18 mouse cellular contexts compared by ENCODE assay signal in genomic region chr4:133931785-133932184, GRCm38 (mm10). TPM values are rescaled to one million over a fixed set of nuclear protein-coding genes. Genes with fewer than 3 reads are reported as not detected.
A peak's percentile ranks its signal among the peaks of the same experiment; 100 is the strongest.
DNase-seq lines count a peak whose midpoint lies in the region; ATAC-seq lines count a peak whose summit lies in the region.
"Had no signal": no experiment of that assay in that cellular context is flagged by ENCODE, and none has a peak within 500 bp of the region (broad histone marks: within the 10 kb centered on the region; RNA-seq: fewer than 3 reads in every experiment).

No protein-coding gene starts in this region.

- no peak overlapping the region for H3K9ac ChIP-seq in kidney, embryonic 15.5 days
- H3K9ac ChIP-seq in liver, embryonic 13.5 days, result peak overlapping the region; percentile 34; the same call in 1 of the 2 replicates
- H3K9ac ChIP-seq: forebrain, embryonic 13.5 days; heart, embryonic 12.5 days; limb, embryonic 12.5 days had no signal

- H3K9me3 ChIP-seq in kidney, embryonic 15.5 days (replicated peaks), result no peaks in the 10 kb centered on the region
- H3K9me3 ChIP-seq in embryonic facial prominence, embryonic 10.5 days, result no peaks in the 10 kb centered on the region
- H3K9me3 ChIP-seq in liver, embryonic 13.5 days (replicated peaks), result no peaks in the 10 kb centered on the region
- H3K9me3 ChIP-seq: forebrain, embryonic 13.5 days; heart, embryonic 12.5 days; limb, embryonic 12.5 days had no signal

- no peak overlapping the region for H3K4me3 ChIP-seq in kidney, embryonic 15.5 days (replicated peaks)
- H3K4me3 ChIP-seq in embryonic facial prominence, embryonic 10.5 days, result no peak overlapping the region
- H3K4me3 ChIP-seq in liver, embryonic 13.5 days (replicated peaks), result no peak overlapping the region
- H3K4me3 ChIP-seq: forebrain, embryonic 13.5 days; heart, embryonic 12.5 days; limb, embryonic 12.5 days; myocyte had no signal

- no peak for ATAC-seq in kidney, embryonic 15.5 days (replicated peaks; ENCODE audit: low FRiP score)
- ATAC-seq in liver, embryonic 13.5 days (ENCODE audit: low read depth), result no peak
- no peak for ATAC-seq in activated CD4-positive, CD25-positive, alpha-beta regulatory T cell, adult 4 months
- ATAC-seq: forebrain, embryonic 13.5 days; hindbrain, postnatal 0 days; intestine, postnatal 0 days; midbrain, embryonic 16.5 days had no signal

- peaks cover 18% of the 10 kb centered on the region for H3K4me1 ChIP-seq in kidney, embryonic 15.5 days
- H3K4me1 ChIP-seq in embryonic facial prominence, embryonic 10.5 days, result peaks cover 19% of the 10 kb centered on the region
- peaks cover 27% of the 10 kb centered on the region for H3K4me1 ChIP-seq in liver, embryonic 13.5 days (replicated peaks)
- H3K4me1 ChIP-seq: forebrain, embryonic 13.5 days had no signal

- no peak overlapping the region for H3K4me2 ChIP-seq in kidney, embryonic 15.5 days
- no peak overlapping the region; the same call in 1 of the 2 replicates for H3K4me2 ChIP-seq in liver, embryonic 13.5 days
- H3K4me2 ChIP-seq: forebrain, embryonic 13.5 days; heart, embryonic 12.5 days; limb, embryonic 12.5 days had no signal

- 77% methylated on average over 3 of the region's 3 CpGs for WGBS in kidney, embryonic 15.5 days
- 75% methylated on average over 3 of the region's 3 CpGs for WGBS in embryonic facial prominence, embryonic 10.5 days
- WGBS in liver, embryonic 13.5 days (ENCODE audit: insufficient replicate concordance), result 51% methylated on average over 3 of the region's 3 CpGs

- no peak overlapping the region for H3K27ac ChIP-seq in kidney, embryonic 15.5 days
- H3K27ac ChIP-seq in embryonic facial prominence, embryonic 10.5 days (replicated peaks), result peak overlapping the region; percentile 15; the same call in 1 of the 2 replicates
- no peak overlapping the region for H3K27ac ChIP-seq in liver, embryonic 13.5 days
- H3K27ac ChIP-seq: forebrain, embryonic 13.5 days; hindbrain, postnatal 0 days; limb, embryonic 12.5 days had no signal

- H3K27me3 ChIP-seq in kidney, embryonic 15.5 days, result no peaks in the 10 kb centered on the region
- no peaks in the 10 kb centered on the region for H3K27me3 ChIP-seq in embryonic facial prominence, embryonic 10.5 days (replicated peaks; ENCODE audit: low read depth, poor library complexity, severe bottlenecking)
- no peaks in the 10 kb centered on the region for H3K27me3 ChIP-seq in liver, embryonic 13.5 days
- H3K27me3 ChIP-seq: forebrain, embryonic 13.5 days; heart, embryonic 12.5 days; limb, embryonic 12.5 days had no signal

- no peaks in the 10 kb centered on the region for H3K36me3 ChIP-seq in kidney, embryonic 15.5 days
- no peaks in the 10 kb centered on the region for H3K36me3 ChIP-seq in embryonic facial prominence, embryonic 10.5 days (replicated peaks)
- no peaks in the 10 kb centered on the region for H3K36me3 ChIP-seq in liver, embryonic 13.5 days
- H3K36me3 ChIP-seq: heart, embryonic 12.5 days; limb, embryonic 12.5 days had no signal

- DNase-seq in kidney, adult 11 months, result peak; percentile 45
- no peak for DNase-seq in embryonic facial prominence, embryonic 10.5 days (ENCODE audit: low spot score)
- DNase-seq in kidney, postnatal 10 days, result peak; percentile 24
- DNase-seq in liver, embryonic 13.5 days, result no peak
- DNase-seq in embryo, embryonic 9.5 days (ENCODE audit: extremely low spot score), result no peak
- DNase-seq in layer of hippocampus, adult 9-10 months (ENCODE audit: low spot score), result no peak
- DNase-seq: adrenal gland, adult 2 months; lung, adult 2 months; thymus, postnatal 36 days had no signal

RNA-seq across cellular contexts. Expression of gene Hmgn2, which starts 36.7 kb away (rescaled TPM):
- polyA plus RNA-seq in kidney, embryonic 15.5 days (2015; fragmentation: Nextera tagmentation; extraction: Ambion mirVana), result 2,667 and 2,783 TPM in 2 replicates
- 2,976 and 3,167 TPM in 2 replicates for polyA plus RNA-seq in embryonic facial prominence, embryonic 10.5 days (2016; fragmentation: Nextera tagmentation; extraction: Ambion mirVana)
- polyA plus RNA-seq in liver, embryonic 13.5 days (2015; fragmentation: Nextera tagmentation; extraction: Ambion mirVana), result 779 and 917 TPM in 2 replicates
- 100 to 1,000 TPM; 478 to 642 TPM for polyA plus RNA-seq in activated CD4-positive, CD25-positive, alpha-beta regulatory T cell, adult 4 months (2017; shearing (Covaris generic))

RNA-seq across cellular contexts. Expression of gene Rps6ka1, which starts 44.2 kb away (rescaled TPM):
- 44.5 and 47.5 TPM in 2 replicates for polyA plus RNA-seq in kidney, embryonic 15.5 days (2015; fragmentation: Nextera tagmentation; extraction: Ambion mirVana)
- polyA plus RNA-seq in embryonic facial prominence, embryonic 10.5 days (2016; fragmentation: Nextera tagmentation; extraction: Ambion mirVana), result 46.6 and 47.6 TPM in 2 replicates
- polyA plus RNA-seq in liver, embryonic 13.5 days (2015; fragmentation: Nextera tagmentation; extraction: Ambion mirVana), result 50.3 and 54.2 TPM in 2 replicates
- polyA plus RNA-seq in activated CD4-positive, CD25-positive, alpha-beta regulatory T cell, adult 4 months (2017; shearing (Covaris generic)), result 100 to 1,000 TPM in 1 of 2 experiments, 10 to 100 TPM in 1; 96.5 to 113 TPM

Comparison
In these comparisons a context has a peak if more than half of its experiments do, and no peak if none do; other contexts are left out.
1. DNase-seq: peak in kidney, adult 11 months (single experiment) and kidney, postnatal 10 days (single experiment); none in embryonic facial prominence, embryonic 10.5 days (single experiment), liver, embryonic 13.5 days (single experiment), embryo, embryonic 9.5 days (single experiment) and layer of hippocampus, adult 9-10 months (single experiment).